Mouse (Mus musculus): Measurements from ENCODE around the gene Idua. TPM values are rescaled to one million over a fixed set of nuclear protein-coding genes. Genes with fewer than 3 reads are reported as not detected.

Idua gene
- polyA plus RNA-seq, 1 experiment from 2014 or later = 11.9 TPM

DNA sequence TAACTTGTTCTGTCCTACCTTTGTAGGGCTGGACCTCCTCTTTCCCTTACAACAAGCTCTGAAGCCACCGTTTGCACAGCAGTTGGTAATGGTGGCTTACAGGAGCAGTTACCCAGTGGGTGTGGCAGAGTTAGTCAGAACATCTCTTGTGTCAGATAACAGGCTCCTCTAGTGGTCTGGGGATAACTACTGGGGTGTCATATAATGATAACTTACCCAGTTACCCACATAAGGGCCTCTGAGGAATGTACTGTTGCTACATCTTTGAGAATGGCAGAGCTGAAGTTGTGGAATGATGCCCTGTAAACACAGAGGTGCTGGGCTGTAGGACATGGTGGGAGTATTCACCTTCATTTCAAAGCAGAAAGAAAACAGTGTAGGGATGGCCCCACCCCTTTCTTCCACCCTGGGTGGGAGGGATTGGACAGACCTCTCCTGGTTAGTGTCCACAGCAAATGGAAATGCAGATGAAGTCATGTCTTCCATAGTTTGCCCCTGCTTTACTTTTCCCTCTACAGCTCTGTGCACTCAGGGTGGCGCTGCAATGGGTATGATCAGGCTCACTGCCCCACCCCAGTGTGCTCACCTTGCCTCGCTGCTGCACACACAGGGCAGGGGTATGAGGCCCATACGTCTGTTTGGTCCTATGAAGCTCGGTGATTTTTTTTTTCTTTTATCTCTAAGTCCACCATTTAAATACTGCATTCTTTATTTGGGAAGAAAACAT lies 16.8 kb downstream of the Idua start:
- no peaks in the 10 kb centered on the region for H3K9me3 ChIP-seq (ENCODE audit: control insufficient read depth, low read length)
- H3K4me2 ChIP-seq (ENCODE audit: low read depth, low read length) = peak overlapping the region; percentile 68
- WGBS = 17% methylated on average over 5 of the region's 5 CpGs
- H3K36me3 ChIP-seq (ENCODE audit: control insufficient read depth, insufficient read depth, low read length) = peaks cover 3% of the 10 kb centered on the region
- H3K9ac ChIP-seq (ENCODE audit: low read depth, low read length) = peak overlapping the region; percentile 68
- peaks cover 16% of the 10 kb centered on the region for H3K4me1 ChIP-seq (ENCODE audit: control insufficient read depth, insufficient read depth, low read length)
- peak overlapping the region; percentile 74 for H3K27ac ChIP-seq (ENCODE audit: low read length)
- ATAC-seq = peak; percentile 52
- H3K4me3 ChIP-seq (ENCODE audit: low read length) = peak overlapping the region; percentile 41
- no peaks in the 10 kb centered on the region for H3K27me3 ChIP-seq (replicated peaks; ENCODE audit: control insufficient read depth, insufficient read depth, low read length)

DNA sequence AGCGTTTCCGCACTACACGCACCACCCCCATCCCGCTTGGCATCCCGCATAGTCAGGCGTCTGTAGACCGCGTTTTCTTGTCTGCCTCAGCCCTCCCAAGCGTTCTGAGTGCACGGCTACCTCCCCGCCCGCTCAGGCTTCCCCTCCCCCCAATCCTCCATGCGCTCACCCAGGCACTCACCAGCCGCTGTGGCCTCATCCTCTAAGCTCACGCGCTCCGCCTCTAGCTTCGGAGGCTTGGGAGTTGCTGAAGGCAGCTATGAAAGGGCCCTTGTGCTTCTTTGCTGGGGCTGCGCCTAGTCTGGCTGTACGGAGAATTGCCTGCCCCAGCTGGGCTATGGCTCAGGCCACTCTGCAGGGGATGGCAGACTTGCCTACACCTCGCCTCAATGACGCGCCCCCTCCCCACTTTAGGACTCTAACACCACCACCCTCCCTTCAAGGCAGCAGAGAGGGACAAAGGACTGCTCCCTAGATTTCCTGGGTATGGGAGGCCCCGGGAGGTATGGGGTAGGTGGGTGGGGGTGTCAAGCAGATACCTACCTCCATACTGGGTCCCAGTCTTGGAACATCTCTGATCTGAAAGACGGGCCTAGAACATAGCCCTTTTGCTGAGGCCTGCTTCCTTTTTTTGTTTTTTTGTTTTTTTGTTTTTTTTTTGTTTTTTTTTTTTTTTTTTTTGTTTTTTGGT lies 17.6 kb downstream of the Idua start:
- Histone ChIP-seq H3K27ac (ENCODE audit: low read length) (peak overlapping the region; percentile 74), H3K4me1 (ENCODE audit: control insufficient read depth, insufficient read depth, low read length) (peaks cover 16% of the 10 kb centered on the region), H3K4me3 (ENCODE audit: low read length) (peak overlapping the region; percentile 41), H3K9me3 (ENCODE audit: control insufficient read depth, low read length) (no peaks in the 10 kb centered on the region), H3K27me3 (replicated peaks; ENCODE audit: control insufficient read depth, insufficient read depth, low read length) (no peaks in the 10 kb centered on the region), H3K9ac (ENCODE audit: low read depth, low read length) (peak overlapping the region; percentile 68), H3K4me2 (ENCODE audit: low read depth, low read length) (peak overlapping the region; percentile 68), H3K36me3 (ENCODE audit: control insufficient read depth, insufficient read depth, low read length) (no peaks in the 10 kb centered on the region)
- 5% methylated on average over 25 of the region's 25 CpGs for WGBS
- peak; percentile 65 for ATAC-seq

DNA sequence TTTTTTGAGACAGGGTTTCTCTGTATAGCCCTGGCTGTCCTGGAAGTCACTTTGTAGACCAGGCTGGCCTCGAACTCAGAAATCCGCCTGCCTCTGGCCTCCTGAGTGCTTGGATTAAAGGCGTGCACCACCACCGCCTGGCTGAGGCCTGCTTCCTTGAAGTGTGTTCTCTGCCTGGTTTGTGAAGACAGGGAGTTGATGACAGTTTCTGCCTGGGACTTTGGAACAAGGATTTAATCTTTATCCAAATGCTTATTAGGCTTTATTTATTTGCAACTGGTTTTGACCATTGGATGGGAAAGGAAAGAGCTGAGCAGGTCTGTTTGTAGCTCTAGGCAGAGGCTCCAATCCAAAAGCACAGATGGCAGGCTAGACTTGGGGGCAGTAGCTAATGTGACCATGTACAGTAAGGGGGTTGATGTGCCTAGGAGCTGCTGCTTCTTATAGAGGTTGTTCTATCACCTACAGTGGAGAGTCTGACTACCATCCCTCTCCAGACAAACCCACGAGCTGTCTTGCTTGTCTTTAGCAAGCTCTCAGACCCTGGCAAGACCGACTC lies 18.2 kb downstream of the Idua start:
- WGBS = 90% methylated on average over 6 of the region's 6 CpGs
- Histone ChIP-seq H3K27me3 (replicated peaks; ENCODE audit: control insufficient read depth, insufficient read depth, low read length) (no peaks in the 10 kb centered on the region), H3K4me1 (ENCODE audit: control insufficient read depth, insufficient read depth, low read length) (peaks cover 16% of the 10 kb centered on the region), H3K9me3 (ENCODE audit: control insufficient read depth, low read length) (no peaks in the 10 kb centered on the region), H3K27ac (ENCODE audit: low read length) (no peak overlapping the region), H3K4me2 (ENCODE audit: low read depth, low read length) (no peak overlapping the region), H3K9ac (ENCODE audit: low read depth, low read length) (no peak overlapping the region), H3K4me3 (ENCODE audit: low read length) (no peak overlapping the region), H3K36me3 (ENCODE audit: control insufficient read depth, insufficient read depth, low read length) (no peaks in the 10 kb centered on the region)
- ATAC-seq = no peak

DNA sequence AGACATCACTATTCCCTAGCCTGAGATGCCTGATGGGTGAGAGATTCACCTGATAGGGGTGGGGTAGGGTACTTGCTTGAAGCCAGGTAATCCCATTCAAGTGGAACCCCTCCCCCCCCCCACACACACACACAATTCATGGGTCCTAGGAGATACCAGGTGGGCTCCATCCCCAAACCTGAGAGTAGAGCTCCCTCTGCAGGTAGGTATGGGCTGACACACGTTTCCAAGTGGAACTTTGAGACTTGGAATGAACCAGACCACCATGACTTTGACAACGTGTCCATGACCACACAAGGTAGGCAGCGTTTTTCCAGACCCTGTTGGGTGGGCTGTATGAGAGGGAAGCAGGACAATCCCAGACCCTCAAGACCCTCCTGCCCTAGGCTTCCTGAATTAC lies 19.8 kb downstream of the Idua start:
- Histone ChIP-seq H3K4me3 (ENCODE audit: low read length) (no peak overlapping the region), H3K9ac (ENCODE audit: low read depth, low read length) (no peak overlapping the region), H3K27ac (ENCODE audit: low read length) (no peak overlapping the region), H3K36me3 (ENCODE audit: control insufficient read depth, insufficient read depth, low read length) (no peaks in the 10 kb centered on the region), H3K4me1 (ENCODE audit: control insufficient read depth, insufficient read depth, low read length) (peaks cover 16% of the 10 kb centered on the region), H3K27me3 (replicated peaks; ENCODE audit: control insufficient read depth, insufficient read depth, low read length) (no peaks in the 10 kb centered on the region), H3K4me2 (ENCODE audit: low read depth, low read length) (no peak overlapping the region), H3K9me3 (ENCODE audit: control insufficient read depth, low read length) (no peaks in the 10 kb centered on the region)
- 51% methylated on average over 3 of the region's 3 CpGs for WGBS
- no peak for ATAC-seq

DNA sequence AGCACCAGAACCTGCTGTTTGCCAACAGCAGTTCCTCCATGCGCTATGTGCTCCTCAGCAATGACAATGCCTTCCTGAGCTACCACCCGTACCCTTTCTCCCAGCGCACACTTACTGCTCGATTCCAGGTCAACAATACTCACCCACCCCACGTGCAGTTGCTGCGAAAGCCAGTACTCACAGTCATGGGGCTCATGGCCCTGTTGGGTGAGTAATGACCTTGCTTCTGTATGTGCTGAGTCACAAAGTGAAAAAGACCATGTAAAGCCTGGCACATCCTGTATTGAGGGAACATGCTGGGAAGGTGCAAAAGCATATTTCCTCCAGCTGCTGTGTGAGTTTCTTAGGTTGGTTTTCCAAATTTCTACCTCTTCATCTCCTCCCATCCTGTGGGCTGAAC lies 20.7 kb downstream of the Idua start:
- no peaks in the 10 kb centered on the region for H3K9me3 ChIP-seq (ENCODE audit: control insufficient read depth, low read length)
- no peak overlapping the region for H3K4me3 ChIP-seq (ENCODE audit: low read length)
- H3K9ac ChIP-seq (ENCODE audit: low read depth, low read length) = no peak overlapping the region
- no peak overlapping the region for H3K27ac ChIP-seq (ENCODE audit: low read length)
- no peak overlapping the region for H3K4me2 ChIP-seq (ENCODE audit: low read depth, low read length)
- H3K27me3 ChIP-seq (replicated peaks; ENCODE audit: control insufficient read depth, insufficient read depth, low read length) = no peaks in the 10 kb centered on the region
- H3K36me3 ChIP-seq (ENCODE audit: control insufficient read depth, insufficient read depth, low read length) = no peaks in the 10 kb centered on the region
- ATAC-seq = no peak
- peaks cover 14% of the 10 kb centered on the region for H3K4me1 ChIP-seq (ENCODE audit: control insufficient read depth, insufficient read depth, low read length)
- 90% methylated on average over 6 of the region's 6 CpGs for WGBS

DNA sequence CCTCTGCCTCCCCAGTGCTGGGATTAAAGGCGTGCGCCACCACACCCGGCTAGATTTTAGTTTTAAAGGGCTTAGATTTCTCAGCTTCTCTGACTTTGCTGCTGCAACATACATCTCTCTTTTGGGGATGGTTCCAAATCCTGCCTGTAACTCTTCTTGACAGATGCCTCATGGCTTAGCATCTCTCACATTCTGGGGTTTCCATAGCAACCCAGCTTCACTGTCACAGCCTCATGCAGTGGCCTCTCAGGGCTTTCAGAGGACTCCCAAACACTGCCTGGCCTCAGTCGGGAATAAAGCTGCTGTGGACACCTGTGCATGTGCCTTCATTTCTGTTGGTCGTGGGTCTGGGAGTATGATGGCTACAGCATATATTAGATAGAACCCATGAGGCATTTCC lies 29.0 kb downstream of the Idua start:
- Histone ChIP-seq H3K4me2 (ENCODE audit: low read depth, low read length) (no peak overlapping the region), H3K9ac (ENCODE audit: low read depth, low read length) (no peak overlapping the region), H3K4me1 (ENCODE audit: control insufficient read depth, insufficient read depth, low read length) (peaks cover 16% of the 10 kb centered on the region; the same call in 1 of the 2 replicates), H3K9me3 (ENCODE audit: control insufficient read depth, low read length) (no peaks in the 10 kb centered on the region), H3K36me3 (ENCODE audit: control insufficient read depth, insufficient read depth, low read length) (no peaks in the 10 kb centered on the region), H3K27ac (ENCODE audit: low read length) (no peak overlapping the region), H3K4me3 (ENCODE audit: low read length) (no peak overlapping the region), H3K27me3 (replicated peaks; ENCODE audit: control insufficient read depth, insufficient read depth, low read length) (no peaks in the 10 kb centered on the region)
- ATAC-seq = no peak
- 73% methylated on average over 5 of the region's 5 CpGs for WGBS

DNA sequence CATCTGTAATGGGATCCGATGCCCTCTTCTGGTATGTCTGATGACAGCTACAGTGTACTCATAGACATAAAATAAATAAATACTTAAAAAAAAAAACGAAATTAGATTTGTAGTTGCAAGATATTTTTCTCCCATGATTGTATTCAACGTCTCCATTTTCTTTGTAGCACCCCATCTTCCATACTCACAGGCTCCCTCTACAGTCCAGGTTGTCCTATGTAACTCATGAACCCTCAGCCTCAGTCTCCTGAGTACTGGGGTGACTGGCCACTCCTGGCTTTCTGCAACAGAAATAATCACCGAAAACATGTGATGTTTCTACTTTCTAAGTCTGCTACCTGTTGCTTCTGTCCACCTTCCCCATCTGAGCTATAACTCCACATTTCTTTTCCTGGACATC lies 31.0 kb downstream of the Idua start:
- no peak overlapping the region for H3K4me3 ChIP-seq (ENCODE audit: low read length)
- WGBS = 71% methylated on average over 4 of the region's 4 CpGs
- no peak for ATAC-seq
- no peak overlapping the region for H3K9ac ChIP-seq (ENCODE audit: low read depth, low read length)
- H3K36me3 ChIP-seq (ENCODE audit: control insufficient read depth, insufficient read depth, low read length) = no peaks in the 10 kb centered on the region
- no peaks in the 10 kb centered on the region for H3K27me3 ChIP-seq (replicated peaks; ENCODE audit: control insufficient read depth, insufficient read depth, low read length)
- no peak overlapping the region for H3K27ac ChIP-seq (ENCODE audit: low read length)
- H3K4me1 ChIP-seq (ENCODE audit: control insufficient read depth, insufficient read depth, low read length) = peaks cover 25% of the 10 kb centered on the region
- no peaks in the 10 kb centered on the region for H3K9me3 ChIP-seq (ENCODE audit: control insufficient read depth, low read length)
- H3K4me2 ChIP-seq (ENCODE audit: low read depth, low read length) = no peak overlapping the region

DNA sequence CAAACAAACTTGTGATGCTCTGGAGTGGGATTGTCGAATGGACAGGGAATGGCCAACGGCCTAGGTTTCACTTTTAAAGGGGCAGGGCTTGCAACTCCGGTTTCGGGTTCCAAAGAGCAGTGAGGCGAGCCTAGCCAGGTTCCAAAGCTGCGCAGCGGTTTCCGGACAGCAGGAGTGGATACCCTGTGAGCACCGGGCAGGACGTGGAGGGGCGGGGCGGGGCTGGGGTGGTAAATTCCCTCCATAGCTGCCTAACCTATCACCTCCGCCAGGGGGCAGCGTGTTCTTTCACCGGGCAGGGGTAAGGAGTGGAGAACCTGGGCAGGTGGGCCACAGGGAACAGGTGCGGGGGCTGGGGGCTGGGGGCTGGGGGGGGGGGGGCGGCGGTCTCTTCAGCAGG lies 32.1 kb downstream of the Idua start, which contains the start of gene Fgfrl1:
Gene Fgfrl1, plus strand, starts transcription at position 112 of the 400 bp plus-strand sequence.
- peak within 1 kb of the TSS; percentile 54 for H3K9ac ChIP-seq (ENCODE audit: low read depth, low read length)
- H3K36me3 ChIP-seq (ENCODE audit: control insufficient read depth, insufficient read depth, low read length) = no peaks in the 10 kb centered on the region
- 5% methylated on average over 16 of the region's 18 CpGs for WGBS
- H3K4me1 ChIP-seq (ENCODE audit: control insufficient read depth, insufficient read depth, low read length) = peaks cover 36% of the 10 kb centered on the region
- ATAC-seq = peak; percentile 26
- peak within 1 kb of the TSS; percentile 76 for H3K4me2 ChIP-seq (ENCODE audit: low read depth, low read length)
- peak within 1 kb of the TSS; percentile 88 for H3K4me3 ChIP-seq (ENCODE audit: low read length)
- H3K9me3 ChIP-seq (ENCODE audit: control insufficient read depth, low read length) = no peaks in the 10 kb centered on the region
- no peak within 1 kb of the TSS for H3K27ac ChIP-seq (ENCODE audit: low read length)
- H3K27me3 ChIP-seq (replicated peaks; ENCODE audit: control insufficient read depth, insufficient read depth, low read length) = no peaks in the 10 kb centered on the region

DNA sequence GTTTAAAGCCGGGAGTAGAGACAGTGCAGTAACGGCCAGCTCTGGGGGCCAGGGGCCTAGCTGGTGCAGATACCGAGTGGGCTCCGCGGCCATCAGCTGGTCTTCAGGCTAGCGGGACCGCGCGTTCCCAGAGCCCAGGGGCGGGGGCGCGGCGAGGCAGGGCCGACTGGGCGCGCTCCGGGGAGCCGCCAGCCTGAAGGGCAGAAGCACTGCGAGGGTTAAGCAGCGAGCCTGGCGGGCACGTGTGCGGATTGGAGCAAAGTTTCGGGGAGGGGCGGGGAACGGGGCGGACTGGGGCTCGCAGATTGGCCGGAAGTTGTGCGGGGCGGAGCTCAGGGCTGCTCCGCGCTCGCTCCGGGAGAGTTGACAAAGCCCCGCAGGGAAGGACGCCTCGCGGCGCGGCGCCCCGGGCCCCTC lies 33.7 kb downstream of the Idua start:
- ATAC-seq = peak; percentile 95
- WGBS = under 1% methylated on average over 35 of the region's 43 CpGs

More for the DNA sequence above, 33.7 kb downstream of the Idua start:
- Histone ChIP-seq H3K9me3 (ENCODE audit: control insufficient read depth, low read length) (no peaks in the 10 kb centered on the region), H3K4me1 (ENCODE audit: control insufficient read depth, insufficient read depth, low read length) (peaks cover 46% of the 10 kb centered on the region), H3K9ac (ENCODE audit: low read depth, low read length) (peak overlapping the region; percentile 85), H3K36me3 (ENCODE audit: control insufficient read depth, insufficient read depth, low read length) (no peaks in the 10 kb centered on the region), H3K4me3 (ENCODE audit: low read length) (peak overlapping the region; percentile 88), H3K27me3 (replicated peaks; ENCODE audit: control insufficient read depth, insufficient read depth, low read length) (no peaks in the 10 kb centered on the region), H3K27ac (ENCODE audit: low read length) (peak overlapping the region; percentile 60), H3K4me2 (ENCODE audit: low read depth, low read length) (peak overlapping the region; percentile 86)
